7 mouse cellular contexts compared by ENCODE assay signal in genomic region chr17:27262607-27263006, GRCm38 (mm10).
"Had no signal": no experiment of that assay in that cellular context is flagged by ENCODE, and none has a peak within 500 bp of the region (broad histone marks: within the 10 kb centered on the region; RNA-seq: fewer than 3 reads in every experiment).

No protein-coding gene starts in this region.

- DNase-seq: kidney, postnatal 36 days; layer of hippocampus, adult 9-11 months; layer of hippocampus, postnatal 36 days; lung, adult 2 months; lung, postnatal 36 days; thymus, adult 18-20 months; thymus, postnatal 14 days had no signal
